Mouse (Mus musculus): ENCODE results near the gene S100a16. TPM values are rescaled to one million over a fixed set of nuclear protein-coding genes. Genes with fewer than 3 reads are reported as not detected.

Gene S100a16
- total and polyA plus RNA-seq, 2 experiments from 2014 or later = 87.0 to 103 TPM

GRCm38 (mm10) chr3:90582556-90582955, 45.5 kb downstream of the S100a16 start:
- DNase-seq (ENCODE audit: low spot score) = no peak
- 91% methylated on average over 4 of the region's 4 CpGs for WGBS
- no peak overlapping the region for H3K4me2 ChIP-seq (ENCODE audit: low read depth, low read length)
- no peaks in the 10 kb centered on the region for H3K9me3 ChIP-seq (ENCODE audit: low read length)
- H3K27me3 ChIP-seq (ENCODE audit: insufficient read depth, low read length) = no peaks in the 10 kb centered on the region
- H3K4me3 ChIP-seq (ENCODE audit: low read length) = no peak overlapping the region
- no peaks in the 10 kb centered on the region for H3K4me1 ChIP-seq (ENCODE audit: insufficient read depth, low read length)
- no peak overlapping the region for H3K9ac ChIP-seq (replicated peaks; ENCODE audit: low read length)
- no peak overlapping the region for H3K27ac ChIP-seq
- no peaks in the 10 kb centered on the region for H3K36me3 ChIP-seq (ENCODE audit: insufficient read depth, low read length)
- no peak for ATAC-seq
- TF ChIP-seq CTCF (IDR thresholded peaks at IDR 0.05; ENCODE audit: low read depth) = no peak

- H3K27me3 ChIP-seq (ENCODE audit: insufficient read depth, low read length) = no peaks in the 10 kb centered on the region
- 51% methylated on average over 3 of the region's 3 CpGs for WGBS
- H3K4me2 ChIP-seq (ENCODE audit: low read depth, low read length) = no peak overlapping the region
- no peaks in the 10 kb centered on the region for H3K4me1 ChIP-seq (ENCODE audit: insufficient read depth, low read length)
- peak; percentile 22 for DNase-seq (ENCODE audit: low spot score)
- no peaks in the 10 kb centered on the region for H3K36me3 ChIP-seq (ENCODE audit: insufficient read depth, low read length)
- TF ChIP-seq CTCF (IDR thresholded peaks at IDR 0.05; ENCODE audit: low read depth) = no peak
- peak; percentile 46; the same call in 1 of the 2 replicates for ATAC-seq
- H3K4me3 ChIP-seq (ENCODE audit: low read length) = no peak overlapping the region
- H3K9ac ChIP-seq (replicated peaks; ENCODE audit: low read length) = no peak overlapping the region
- no peak overlapping the region for H3K27ac ChIP-seq
- H3K9me3 ChIP-seq (ENCODE audit: low read length) = no peaks in the 10 kb centered on the region
Measured at GRCm38 (mm10) chr3:90583893-90584292, 46.8 kb downstream of the S100a16 start.

GRCm38 (mm10) chr3:90585595-90585994, 48.5 kb downstream of the S100a16 start:
- no peaks in the 10 kb centered on the region for H3K36me3 ChIP-seq (ENCODE audit: insufficient read depth, low read length)
- no peak overlapping the region for H3K27ac ChIP-seq
- 33% methylated on average over 5 of the region's 5 CpGs for WGBS
- DNase-seq (ENCODE audit: low spot score) (peak; percentile 73), ATAC-seq (peak; percentile 50)
- no peaks in the 10 kb centered on the region for H3K4me1 ChIP-seq (ENCODE audit: insufficient read depth, low read length)
- TF ChIP-seq CTCF (IDR thresholded peaks at IDR 0.05; ENCODE audit: low read depth) = peak; percentile 87
- no peak overlapping the region for H3K4me3 ChIP-seq (ENCODE audit: low read length)
- no peak overlapping the region for H3K4me2 ChIP-seq (ENCODE audit: low read depth, low read length)
- H3K9ac ChIP-seq (replicated peaks; ENCODE audit: low read length) = no peak overlapping the region
- no peaks in the 10 kb centered on the region for H3K9me3 ChIP-seq (ENCODE audit: low read length)
- H3K27me3 ChIP-seq (ENCODE audit: insufficient read depth, low read length) = no peaks in the 10 kb centered on the region

- Histone ChIP-seq H3K4me2 (ENCODE audit: low read depth, low read length) (no peak overlapping the region), H3K36me3 (ENCODE audit: insufficient read depth, low read length) (no peaks in the 10 kb centered on the region), H3K4me3 (ENCODE audit: low read length) (no peak overlapping the region), H3K4me1 (ENCODE audit: insufficient read depth, low read length) (no peaks in the 10 kb centered on the region), H3K27me3 (ENCODE audit: insufficient read depth, low read length) (no peaks in the 10 kb centered on the region), H3K9me3 (ENCODE audit: low read length) (no peaks in the 10 kb centered on the region), H3K9ac (replicated peaks; ENCODE audit: low read length) (no peak overlapping the region), H3K27ac (no peak overlapping the region)
- DNase-seq (ENCODE audit: low spot score) (no peak), ATAC-seq (no peak)
- TF ChIP-seq CTCF (IDR thresholded peaks at IDR 0.05; ENCODE audit: low read depth) = no peak
- 85% methylated on average over 15 of the region's 15 CpGs for WGBS
Measured at GRCm38 (mm10) chr3:90586016-90586643, 49.1 kb downstream of the S100a16 start.

GRCm38 (mm10) chr3:90586906-90587305, 49.9 kb downstream of the S100a16 start:
- Histone ChIP-seq H3K4me1 (ENCODE audit: insufficient read depth, low read length) (no peaks in the 10 kb centered on the region), H3K9me3 (ENCODE audit: low read length) (no peaks in the 10 kb centered on the region), H3K36me3 (ENCODE audit: insufficient read depth, low read length) (no peaks in the 10 kb centered on the region), H3K4me3 (ENCODE audit: low read length) (no peak overlapping the region), H3K4me2 (ENCODE audit: low read depth, low read length) (no peak overlapping the region), H3K27ac (no peak overlapping the region), H3K9ac (replicated peaks; ENCODE audit: low read length) (no peak overlapping the region), H3K27me3 (ENCODE audit: insufficient read depth, low read length) (no peaks in the 10 kb centered on the region)
- DNase-seq (ENCODE audit: low spot score) = no peak
- WGBS = 70% methylated on average over 10 of the region's 10 CpGs
- ATAC-seq = no peak
- no peak for TF ChIP-seq CTCF (IDR thresholded peaks at IDR 0.05; ENCODE audit: low read depth)

- Histone ChIP-seq H3K4me3 (ENCODE audit: low read length) (no peak overlapping the region), H3K9me3 (ENCODE audit: low read length) (no peaks in the 10 kb centered on the region), H3K9ac (replicated peaks; ENCODE audit: low read length) (no peak overlapping the region), H3K27ac (no peak overlapping the region), H3K4me1 (ENCODE audit: insufficient read depth, low read length) (no peaks in the 10 kb centered on the region), H3K27me3 (ENCODE audit: insufficient read depth, low read length) (no peaks in the 10 kb centered on the region), H3K4me2 (ENCODE audit: low read depth, low read length) (no peak overlapping the region), H3K36me3 (ENCODE audit: insufficient read depth, low read length) (no peaks in the 10 kb centered on the region)
- no peak for TF ChIP-seq CTCF (IDR thresholded peaks at IDR 0.05; ENCODE audit: low read depth)
- DNase-seq (ENCODE audit: low spot score) (no peak), ATAC-seq (no peak)
- WGBS = 87% methylated on average over 14 of the region's 14 CpGs
Measured at GRCm38 (mm10) chr3:90587361-90588101, 50.5 kb downstream of the S100a16 start.

- Histone ChIP-seq H3K4me2 (ENCODE audit: low read depth, low read length) (no peak overlapping the region), H3K27me3 (ENCODE audit: insufficient read depth, low read length) (no peaks in the 10 kb centered on the region), H3K4me1 (ENCODE audit: insufficient read depth, low read length) (no peaks in the 10 kb centered on the region), H3K9me3 (ENCODE audit: low read length) (no peaks in the 10 kb centered on the region), H3K4me3 (ENCODE audit: low read length) (no peak overlapping the region), H3K9ac (replicated peaks; ENCODE audit: low read length) (no peak overlapping the region), H3K27ac (no peak overlapping the region), H3K36me3 (ENCODE audit: insufficient read depth, low read length) (no peaks in the 10 kb centered on the region)
- WGBS = 86% methylated on average over 6 of the region's 6 CpGs
- DNase-seq (ENCODE audit: low spot score) = no peak
- no peak for ATAC-seq
- TF ChIP-seq CTCF (IDR thresholded peaks at IDR 0.05; ENCODE audit: low read depth) = no peak
Measured at GRCm38 (mm10) chr3:90589390-90589789, 52.3 kb downstream of the S100a16 start.

All from hindbrain, postnatal 0 days (tissue).